Mouse (Mus musculus) cerebellum, adult 11 months (tissue): ENCODE measurements around the gene Erbin.
A peak's percentile ranks its signal among the peaks of the same experiment; 100 is the strongest.

Experiments used
- DNase-seq: peaks from one replicate; pipeline ENCODE4 v3.0.0; 2022

The Erbin gene

GRCm38 (mm10) chr13:103803721-103804120 is 116.6 kb downstream of the Erbin start:
- DNase-seq: no peak

- DNase-seq: no peak
These were observed 119.3 kb downstream of the Erbin start for GRCm38 (mm10) chr13:103801021-103801420.

DNA sequence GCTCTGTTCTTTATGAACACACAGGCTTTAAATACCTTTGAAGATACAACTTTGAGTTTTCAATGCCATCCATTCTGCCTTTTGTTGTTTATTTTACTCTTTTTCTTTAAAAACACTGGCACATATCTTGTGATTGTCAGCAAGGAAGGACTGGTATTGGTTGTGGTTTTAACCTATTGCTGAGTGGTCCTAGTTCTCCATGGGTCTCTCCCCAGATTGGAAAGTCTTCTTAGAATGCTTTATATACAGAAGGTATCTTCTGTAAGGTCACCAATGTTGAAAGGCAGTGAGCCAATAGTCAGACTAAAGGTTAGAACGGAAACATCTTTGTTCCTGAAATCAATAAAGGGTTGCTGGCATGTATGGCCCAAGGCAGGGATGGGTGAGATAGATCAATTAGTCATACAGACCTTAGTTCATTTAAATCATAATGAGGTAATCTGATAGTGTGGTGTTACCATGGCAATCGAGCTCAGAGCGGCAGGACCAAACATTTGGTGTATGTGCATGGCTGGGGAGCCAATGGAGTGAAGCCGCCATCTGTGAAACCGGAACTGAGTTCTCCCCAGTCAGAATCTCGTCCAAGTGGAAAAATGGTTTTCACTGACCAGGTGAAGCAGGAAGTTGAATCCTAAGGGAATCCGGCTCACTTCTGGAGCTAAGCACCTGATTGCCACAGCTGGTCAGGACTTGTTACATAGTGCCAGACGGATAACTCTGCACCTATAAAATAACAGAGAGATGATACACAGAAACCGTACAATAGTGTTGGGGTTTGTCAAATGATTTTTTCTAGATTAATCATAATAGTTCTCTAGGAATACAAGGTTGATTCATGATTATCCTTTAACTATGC is 125.4 kb downstream of the Erbin start:
- DNase-seq: no peak

- no peak for DNase-seq
These were observed 140.3 kb downstream of the Erbin start for GRCm38 (mm10) chr13:103779922-103780585.

DNA sequence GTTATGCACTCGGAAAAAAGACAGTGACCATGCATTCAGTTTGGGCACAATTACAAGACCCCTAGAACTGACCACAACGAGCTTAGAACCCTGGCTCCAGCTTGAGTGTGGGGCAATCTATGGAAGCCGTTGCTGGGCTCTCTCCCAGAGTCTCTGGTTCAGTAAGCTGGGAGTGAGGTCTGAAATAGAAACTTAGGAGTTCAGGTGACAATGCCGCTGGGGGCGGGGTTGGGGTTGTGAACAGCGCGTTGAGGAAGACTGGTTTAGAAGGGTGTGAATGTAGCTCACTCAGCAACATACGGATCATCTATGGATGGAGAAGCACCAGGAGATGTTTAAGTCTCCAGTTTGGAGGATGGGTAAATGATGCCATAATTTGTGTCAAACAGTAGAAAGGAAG is 143.2 kb downstream of the Erbin start:
- no peak for DNase-seq

DNA sequence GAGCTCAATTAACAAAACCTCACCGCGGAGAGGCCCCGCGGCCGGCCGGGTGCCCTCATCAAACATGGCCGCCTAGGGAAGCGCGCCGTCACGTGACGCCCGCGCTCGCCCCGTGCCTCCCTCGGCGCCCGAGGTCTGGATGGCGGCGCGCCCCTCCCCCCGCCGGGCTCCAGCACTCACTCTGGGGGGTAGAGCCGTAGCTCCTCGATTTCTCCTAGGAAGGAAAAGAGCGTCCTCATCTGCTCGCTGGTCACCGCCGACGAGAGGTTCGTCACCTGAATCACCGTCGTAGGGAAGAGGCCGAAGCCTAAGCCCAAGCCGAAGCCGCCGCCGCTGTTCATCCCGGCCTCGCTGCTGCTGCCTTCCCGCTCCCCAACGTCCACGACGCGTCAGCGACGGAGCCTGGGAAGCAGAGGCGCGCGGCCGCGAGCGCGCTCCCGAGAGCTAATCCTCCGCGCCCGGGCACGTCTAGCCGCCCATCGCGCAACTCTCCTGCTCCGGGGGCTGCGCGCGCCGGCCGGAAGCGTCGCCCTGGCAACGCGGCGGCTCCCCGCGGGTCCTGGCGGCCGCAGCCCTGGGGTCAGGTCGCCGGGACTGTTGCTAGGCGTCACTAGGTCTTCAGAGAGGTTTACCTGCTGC is 146.1 kb downstream of the Erbin start, which contains the start of gene Srek1:
TSS of gene Srek1 (minus strand) at position 490 of the 639 bp plus-strand sequence.
- DNase-seq: peak; percentile 93

DNA sequence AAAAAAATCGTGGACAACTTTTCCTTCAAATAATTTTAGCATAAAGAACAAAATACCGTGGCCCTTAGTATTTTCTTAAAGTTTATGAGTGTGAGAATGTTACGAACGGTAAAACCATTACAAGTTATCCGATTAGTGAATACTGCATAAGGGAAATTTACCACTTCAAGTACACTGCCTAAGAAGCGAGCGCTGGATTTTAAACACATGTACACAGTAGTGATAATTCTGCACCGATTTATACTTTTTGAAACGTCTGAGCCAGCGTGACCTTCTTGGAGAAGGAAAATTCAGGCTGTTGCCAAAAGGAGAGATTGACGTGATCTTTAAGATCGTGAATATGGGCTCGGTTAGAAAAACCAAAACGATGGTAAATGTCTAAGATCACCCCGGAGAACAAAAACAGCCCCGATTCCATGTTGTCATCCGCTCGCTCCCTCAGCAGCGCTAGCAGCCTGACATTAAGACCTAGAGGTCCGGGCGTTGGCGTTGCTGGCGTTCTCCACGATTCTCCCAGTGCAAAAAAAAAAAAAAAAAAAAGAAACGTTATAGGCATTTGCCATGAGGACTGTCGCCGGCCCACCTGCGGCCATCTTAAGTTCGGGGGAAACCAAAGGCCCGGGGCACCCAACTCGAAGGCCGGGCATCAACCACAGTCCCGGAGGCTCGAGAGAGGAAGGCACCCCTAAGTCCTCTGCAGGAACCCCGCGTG is 146.8 kb downstream of the Erbin start:
- no peak for DNase-seq

DNA sequence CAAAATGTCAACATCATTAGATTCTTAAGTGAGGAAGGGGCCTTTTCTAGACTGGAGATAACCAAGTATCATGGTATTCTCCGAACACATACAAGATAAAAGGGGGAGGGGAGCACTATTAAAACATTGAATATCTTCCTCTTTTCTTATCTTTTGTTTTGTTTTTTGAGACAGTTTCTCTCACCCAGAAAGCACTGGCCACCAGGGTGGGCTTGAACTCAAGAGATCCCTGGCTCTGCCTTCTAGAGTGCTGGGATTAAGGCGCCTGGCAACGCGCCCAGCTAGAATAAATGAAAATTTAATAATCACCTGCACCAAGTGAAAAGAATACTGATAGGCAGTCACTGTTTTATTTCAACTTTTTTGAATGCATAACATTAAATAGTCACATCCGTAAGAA is 147.4 kb downstream of the Erbin start:
- DNase-seq: peak; percentile 24

- DNase-seq: no peak
These were observed 149.5 kb downstream of the Erbin start for GRCm38 (mm10) chr13:103770821-103771220.
